Mouse (Mus musculus): ENCODE measurements around the gene Tsnax. TPM values are rescaled to one million over a fixed set of nuclear protein-coding genes. Genes with fewer than 3 reads are reported as not detected.

Tsnax gene
- polyA plus RNA-seq, 1 experiment from 2014 or later, result 201 TPM

DNA sequence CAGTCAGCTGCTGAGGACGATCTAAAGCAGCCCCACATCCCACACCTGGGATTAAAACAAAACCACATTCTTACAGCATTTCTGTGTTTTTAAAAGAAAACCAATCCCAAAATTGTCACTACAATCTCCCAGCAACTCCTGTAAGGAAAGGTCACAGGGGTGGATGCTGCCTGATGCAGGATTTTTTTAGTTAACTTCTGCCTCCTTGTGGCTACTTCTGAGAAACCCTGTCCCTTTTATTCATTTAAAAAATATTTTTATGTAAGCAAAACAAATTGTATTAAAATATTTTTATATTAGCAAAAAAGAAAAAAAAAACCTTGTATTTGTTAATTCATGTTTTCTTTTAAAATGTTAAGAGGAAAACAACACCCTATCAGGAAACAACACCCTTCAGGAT is 33.0 kb downstream of the Tsnax start:
- Histone ChIP-seq H3K9me3 (no peaks in the 10 kb centered on the region), H3K4me3 (no peak overlapping the region), H3K4me1 (replicated peaks) (no peaks in the 10 kb centered on the region), H3K4me2 (no peak overlapping the region), H3K9ac (no peak overlapping the region), H3K36me3 (no peaks in the 10 kb centered on the region), H3K27me3 (no peaks in the 10 kb centered on the region), H3K27ac (replicated peaks) (no peak overlapping the region)
- ATAC-seq (ENCODE audit: low FRiP score, low read depth), result no peak
- WGBS, result 87% methylated on average over 1 of the region's 1 CpGs

- no peak overlapping the region for H3K27ac ChIP-seq (replicated peaks)
- H3K36me3 ChIP-seq, result no peaks in the 10 kb centered on the region
- no peak for ATAC-seq (ENCODE audit: low FRiP score, low read depth)
- H3K27me3 ChIP-seq, result peaks cover 12% of the 10 kb centered on the region
- H3K4me2 ChIP-seq, result no peak overlapping the region
- no peak overlapping the region for H3K4me3 ChIP-seq
- H3K9me3 ChIP-seq, result no peaks in the 10 kb centered on the region
- peaks cover 8% of the 10 kb centered on the region for H3K4me1 ChIP-seq (replicated peaks)
- WGBS, result 76% methylated on average over 5 of the region's 5 CpGs
- H3K9ac ChIP-seq, result no peak overlapping the region
These were observed 36.4 kb downstream of the Tsnax start for GRCm38 (mm10) chr8:125049051-125049750.

GRCm38 (mm10) chr8:125049826-125050225 is 37.0 kb downstream of the Tsnax start:
- Histone ChIP-seq H3K4me3 (no peak overlapping the region), H3K4me2 (no peak overlapping the region), H3K9me3 (no peaks in the 10 kb centered on the region), H3K4me1 (replicated peaks) (peaks cover 13% of the 10 kb centered on the region), H3K36me3 (no peaks in the 10 kb centered on the region), H3K27ac (replicated peaks) (no peak overlapping the region), H3K9ac (no peak overlapping the region), H3K27me3 (peaks cover 13% of the 10 kb centered on the region)
- WGBS, result 90% methylated on average over 6 of the region's 6 CpGs
- no peak for ATAC-seq (ENCODE audit: low FRiP score, low read depth)

GRCm38 (mm10) chr8:125052026-125052425 is 39.2 kb downstream of the Tsnax start:
- Histone ChIP-seq H3K27ac (replicated peaks) (no peak overlapping the region), H3K4me2 (no peak overlapping the region), H3K9me3 (no peaks in the 10 kb centered on the region), H3K36me3 (no peaks in the 10 kb centered on the region), H3K4me1 (replicated peaks) (peaks cover 15% of the 10 kb centered on the region), H3K4me3 (no peak overlapping the region), H3K27me3 (peaks cover 23% of the 10 kb centered on the region), H3K9ac (no peak overlapping the region)
- no peak for ATAC-seq (ENCODE audit: low FRiP score, low read depth)
- WGBS, result 43% methylated on average over 2 of the region's 2 CpGs

- peak within 1 kb of the TSS; percentile 81 for H3K4me3 ChIP-seq
- H3K4me1 ChIP-seq (replicated peaks), result peaks cover 15% of the 10 kb centered on the region
- 2% methylated on average over 53 of the region's 65 CpGs for WGBS
- ATAC-seq (ENCODE audit: low FRiP score, low read depth), result peak; percentile 72
- H3K4me2 ChIP-seq, result peak within 1 kb of the TSS; percentile 99
- peaks cover 23% of the 10 kb centered on the region for H3K27me3 ChIP-seq
- peak within 1 kb of the TSS; percentile 74 for H3K9ac ChIP-seq
- no peaks in the 10 kb centered on the region for H3K9me3 ChIP-seq
- peak within 1 kb of the TSS; percentile 82 for H3K27ac ChIP-seq (replicated peaks)
- H3K36me3 ChIP-seq, result no peaks in the 10 kb centered on the region
These were observed 41.0 kb downstream of the Tsnax start, which contains the start of gene Disc1 for GRCm38 (mm10) chr8:125053505-125054435. TSS of gene Disc1 (plus strand) at chr8:125054195.

DNA sequence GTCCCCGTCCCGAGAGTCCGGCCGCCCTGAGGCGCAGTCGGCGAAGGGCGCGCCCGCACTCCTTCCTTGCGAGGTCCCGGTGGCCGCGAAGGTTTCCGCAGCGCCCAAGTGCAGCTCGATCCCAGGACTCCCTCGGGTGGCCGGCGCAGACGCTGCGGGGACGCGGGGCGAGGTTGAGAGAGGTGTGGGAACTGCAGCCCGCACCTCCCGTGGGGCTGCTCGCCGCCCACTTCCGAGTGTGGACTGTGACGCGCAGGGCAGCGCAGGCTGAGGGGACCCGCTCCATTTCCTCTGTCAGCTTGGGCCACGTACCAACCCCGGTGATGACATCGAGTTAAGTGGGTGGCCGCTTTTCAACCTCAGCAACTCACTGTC is 41.6 kb downstream of the Tsnax start:
- peak; percentile 58; the same call in 1 of the 2 replicates for ATAC-seq (ENCODE audit: low FRiP score, low read depth)
- Histone ChIP-seq H3K27me3 (peaks cover 23% of the 10 kb centered on the region), H3K9ac (peak overlapping the region; percentile 74), H3K27ac (replicated peaks) (peak overlapping the region; percentile 82), H3K36me3 (no peaks in the 10 kb centered on the region), H3K9me3 (no peaks in the 10 kb centered on the region), H3K4me2 (peak overlapping the region; percentile 99), H3K4me1 (replicated peaks) (peaks cover 15% of the 10 kb centered on the region), H3K4me3 (peak overlapping the region; percentile 81)
- WGBS, result under 1% methylated on average over 38 of the region's 38 CpGs

DNA sequence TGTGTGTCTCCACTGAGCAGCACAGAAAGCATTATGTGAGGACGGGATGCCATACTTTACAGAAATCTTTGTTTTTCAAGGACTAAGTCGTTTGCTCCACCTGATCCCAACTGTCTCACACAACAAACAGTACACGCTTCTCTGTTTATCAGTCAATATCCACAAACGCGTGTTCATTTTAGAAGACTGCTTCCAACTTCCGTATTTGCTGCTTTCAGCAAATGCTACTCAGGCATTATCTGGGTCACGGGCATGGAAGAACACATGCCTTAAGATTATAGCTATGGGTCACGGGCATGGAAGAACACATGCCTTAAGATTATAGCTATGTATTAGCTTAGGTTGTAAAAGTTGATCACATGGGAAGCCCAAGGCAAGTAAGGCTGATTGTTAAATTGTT is 48.1 kb downstream of the Tsnax start:
- no peak overlapping the region for H3K4me3 ChIP-seq
- ATAC-seq (ENCODE audit: low FRiP score, low read depth), result no peak
- no peaks in the 10 kb centered on the region for H3K9me3 ChIP-seq
- H3K27ac ChIP-seq (replicated peaks), result no peak overlapping the region
- no peak overlapping the region for H3K9ac ChIP-seq
- no peaks in the 10 kb centered on the region for H3K27me3 ChIP-seq
- no peaks in the 10 kb centered on the region for H3K36me3 ChIP-seq
- no peak overlapping the region for H3K4me2 ChIP-seq
- 85% methylated on average over 8 of the region's 8 CpGs for WGBS
- no peaks in the 10 kb centered on the region for H3K4me1 ChIP-seq (replicated peaks)

- WGBS, result 81% methylated on average over 6 of the region's 6 CpGs
- Histone ChIP-seq H3K9me3 (no peaks in the 10 kb centered on the region), H3K4me2 (no peak overlapping the region), H3K27ac (replicated peaks) (peak overlapping the region; percentile 12; the same call in 1 of the 2 replicates), H3K36me3 (no peaks in the 10 kb centered on the region), H3K27me3 (no peaks in the 10 kb centered on the region), H3K4me3 (no peak overlapping the region), H3K9ac (no peak overlapping the region), H3K4me1 (replicated peaks) (peaks cover 16% of the 10 kb centered on the region)
- no peak for ATAC-seq (ENCODE audit: low FRiP score, low read depth)
These were observed 52.8 kb downstream of the Tsnax start for GRCm38 (mm10) chr8:125065596-125065995.

DNA sequence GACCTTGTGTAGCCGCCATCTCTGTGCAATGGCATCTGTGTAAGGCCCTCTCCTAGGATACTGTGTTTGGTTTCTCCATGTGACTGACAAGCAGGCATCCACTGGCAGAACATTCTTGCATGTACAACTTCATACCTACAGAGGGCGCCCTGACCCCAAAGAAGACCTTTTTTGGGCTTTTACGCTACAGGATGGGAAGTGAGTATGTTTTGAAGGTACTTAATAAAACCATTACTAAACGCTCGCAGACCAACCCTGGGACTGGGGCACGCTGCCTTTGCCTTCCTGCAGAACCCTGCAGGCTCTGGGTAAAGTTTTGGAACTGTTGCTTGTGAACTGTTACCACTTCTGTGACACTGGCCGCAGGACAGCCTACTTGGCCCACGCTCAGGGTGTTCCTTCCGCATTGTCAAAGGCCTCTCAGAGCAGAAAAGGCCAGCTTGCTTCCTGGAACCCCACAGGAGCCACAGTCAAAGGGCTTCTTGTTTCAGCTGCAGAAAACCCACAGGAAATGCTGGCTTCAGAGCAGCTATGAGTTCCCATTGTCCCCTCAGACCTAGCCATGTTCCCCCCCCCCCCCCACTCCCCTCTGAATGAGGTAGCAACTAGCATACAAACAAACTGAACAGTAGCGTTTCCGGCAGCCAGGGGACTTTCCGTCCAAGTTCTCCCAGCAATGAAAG is 54.3 kb downstream of the Tsnax start:
- Histone ChIP-seq H3K27me3 (no peaks in the 10 kb centered on the region), H3K36me3 (no peaks in the 10 kb centered on the region), H3K4me2 (peak overlapping the region; percentile 11), H3K9ac (0 out of 2 replicates have a peak overlapping the region, but pooled peaks have one; percentile 17), H3K4me1 (replicated peaks) (peaks cover 16% of the 10 kb centered on the region), H3K27ac (replicated peaks) (peak overlapping the region; percentile 81), H3K9me3 (no peaks in the 10 kb centered on the region), H3K4me3 (no peak overlapping the region)
- ATAC-seq (ENCODE audit: low FRiP score, low read depth), result peak; percentile 85
- WGBS, result 28% methylated on average over 12 of the region's 12 CpGs

DNA sequence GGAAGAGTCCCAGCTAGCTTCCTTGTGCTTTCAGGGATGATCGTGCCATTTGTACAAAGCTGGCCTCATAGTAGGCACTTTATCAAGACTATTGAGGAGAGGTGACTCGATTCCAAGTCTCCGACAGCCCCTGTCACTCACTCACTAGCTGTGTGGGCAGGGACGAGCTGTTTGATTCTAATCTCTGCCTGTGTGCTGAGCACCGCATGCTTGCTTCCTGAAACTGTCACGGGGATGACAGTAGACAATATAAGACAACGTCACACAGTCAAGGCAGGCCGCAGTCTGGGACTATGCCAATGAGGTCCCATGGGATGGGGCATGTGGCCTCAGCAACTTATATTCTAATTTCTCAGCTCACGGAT is 54.8 kb downstream of the Tsnax start:
- WGBS, result 51% methylated on average over 9 of the region's 9 CpGs
- Histone ChIP-seq H3K4me2 (no peak overlapping the region), H3K4me1 (replicated peaks) (peaks cover 16% of the 10 kb centered on the region), H3K36me3 (no peaks in the 10 kb centered on the region), H3K9ac (no peak overlapping the region), H3K27me3 (no peaks in the 10 kb centered on the region), H3K9me3 (no peaks in the 10 kb centered on the region), H3K27ac (replicated peaks) (peak overlapping the region; percentile 81), H3K4me3 (no peak overlapping the region)
- ATAC-seq (ENCODE audit: low FRiP score, low read depth), result peak; percentile 54

DNA sequence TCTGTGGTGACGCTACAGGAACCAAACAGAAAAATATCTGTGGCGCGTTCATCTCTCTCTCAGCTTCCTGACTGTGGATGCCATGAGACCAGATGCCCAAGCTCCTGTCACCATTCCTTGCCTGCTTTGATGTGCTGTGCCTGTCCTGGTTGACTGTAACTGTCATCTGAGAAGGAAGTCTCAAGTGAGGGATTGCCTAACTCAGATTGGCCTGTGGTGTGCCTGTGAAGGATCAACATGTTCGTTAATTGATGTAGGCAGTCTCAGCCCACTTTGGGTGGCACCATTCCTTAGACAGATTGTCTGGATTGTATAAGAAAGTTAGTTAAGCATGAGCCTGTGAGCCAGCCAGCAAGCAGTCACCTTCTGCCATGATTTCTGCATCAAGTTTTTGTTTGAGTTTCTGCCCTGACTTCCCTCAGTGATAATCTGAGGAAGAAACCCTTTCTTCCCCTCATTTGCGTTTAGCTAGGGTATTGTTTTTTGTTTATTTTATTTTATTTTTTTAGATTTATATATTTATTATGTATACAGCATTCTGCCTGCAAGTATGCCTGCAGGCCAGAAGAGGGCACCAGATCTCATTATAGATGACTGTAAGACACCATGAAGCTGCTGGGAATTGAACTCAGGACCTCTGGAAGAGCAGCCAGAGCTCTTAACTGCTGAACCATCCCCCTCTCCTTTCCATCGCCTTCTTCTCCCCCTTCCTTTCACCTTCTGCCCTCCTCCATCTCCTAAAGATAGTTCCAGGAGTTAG is 55.5 kb downstream of the Tsnax start:
- no peaks in the 10 kb centered on the region for H3K36me3 ChIP-seq

More for the DNA sequence above, 55.5 kb downstream of the Tsnax start:
- WGBS, result 82% methylated on average over 6 of the region's 6 CpGs
- peaks cover 16% of the 10 kb centered on the region for H3K4me1 ChIP-seq (replicated peaks)
- H3K9ac ChIP-seq, result no peak overlapping the region
- H3K9me3 ChIP-seq, result no peaks in the 10 kb centered on the region
- H3K4me3 ChIP-seq, result no peak overlapping the region
- no peak overlapping the region for H3K4me2 ChIP-seq
- no peak for ATAC-seq (ENCODE audit: low FRiP score, low read depth)
- peak overlapping the region; percentile 81 for H3K27ac ChIP-seq (replicated peaks)
- H3K27me3 ChIP-seq, result no peaks in the 10 kb centered on the region
